Mouse (Mus musculus): ENCODE data around the gene Islr.

Gene Islr

GRCm38 (mm10) chr9:58197781-58198701 is 6.1 kb downstream of the Islr start:
- DNase-seq (ENCODE audit: inconsistent age in 2 of 2, low spot score in 1 of 2) = peak; percentile 57 to 86

- peak in 1 of 2 experiments; percentile 77 for DNase-seq (ENCODE audit: inconsistent age in 2 of 2, low spot score in 1 of 2)
These were observed 7.2 kb downstream of the Islr start for GRCm38 (mm10) chr9:58196610-58197567.

GRCm38 (mm10) chr9:58196141-58196540 is 8.0 kb downstream of the Islr start:
- no peak for DNase-seq (ENCODE audit: inconsistent age in 2 of 2, low spot score in 1 of 2)

GRCm38 (mm10) chr9:58195671-58196070 is 8.4 kb downstream of the Islr start:
- DNase-seq (ENCODE audit: inconsistent age in 2 of 2, low spot score in 1 of 2) = peak in 1 of 2 experiments; percentile 14

GRCm38 (mm10) chr9:58194222-58194621 is 9.9 kb downstream of the Islr start:
- DNase-seq (ENCODE audit: inconsistent age in 2 of 2, low spot score in 1 of 2) = no peak

- DNase-seq (ENCODE audit: inconsistent age in 2 of 2, low spot score in 1 of 2) = no peak
These were observed 19.6 kb downstream of the Islr start for GRCm38 (mm10) chr9:58184456-58184855.

- no peak for DNase-seq (ENCODE audit: inconsistent age in 2 of 2, low spot score in 1 of 2)
These were observed 24.7 kb downstream of the Islr start for GRCm38 (mm10) chr9:58179390-58179789.

- DNase-seq (ENCODE audit: inconsistent age in 2 of 2, low spot score in 1 of 2) = no peak
These were observed 26.9 kb downstream of the Islr start for GRCm38 (mm10) chr9:58177165-58177564.

GRCm38 (mm10) chr9:58175745-58176487 is 28.2 kb downstream of the Islr start:
- DNase-seq (ENCODE audit: inconsistent age in 2 of 2, low spot score in 1 of 2) = peak in 1 of 2 experiments; percentile 66

- DNase-seq (ENCODE audit: inconsistent age in 2 of 2, low spot score in 1 of 2) = peak in 1 of 2 experiments; percentile 29
These were observed 29.3 kb downstream of the Islr start for GRCm38 (mm10) chr9:58174818-58175251.

- no peak for DNase-seq (ENCODE audit: inconsistent age in 2 of 2, low spot score in 1 of 2)
These were observed 31.2 kb downstream of the Islr start for GRCm38 (mm10) chr9:58172863-58173262.

- DNase-seq (ENCODE audit: inconsistent age in 2 of 2, low spot score in 1 of 2) = no peak
These were observed 34.7 kb downstream of the Islr start for GRCm38 (mm10) chr9:58169426-58169825.

- DNase-seq (ENCODE audit: inconsistent age in 2 of 2, low spot score in 1 of 2) = no peak
These were observed 35.2 kb downstream of the Islr start for GRCm38 (mm10) chr9:58168880-58169279.

- DNase-seq (ENCODE audit: inconsistent age in 2 of 2, low spot score in 1 of 2) = no peak
These were observed 38.3 kb downstream of the Islr start for GRCm38 (mm10) chr9:58165779-58166178.

GRCm38 (mm10) chr9:58163146-58163545 is 41.0 kb downstream of the Islr start:
- DNase-seq (ENCODE audit: inconsistent age in 2 of 2, low spot score in 1 of 2) = peak; percentile 67 to 81

GRCm38 (mm10) chr9:58162173-58162572 is 41.9 kb downstream of the Islr start:
- DNase-seq (ENCODE audit: inconsistent age in 2 of 2, low spot score in 1 of 2) = no peak

GRCm38 (mm10) chr9:58160315-58160714 is 43.8 kb downstream of the Islr start:
- no peak for DNase-seq (ENCODE audit: inconsistent age in 2 of 2, low spot score in 1 of 2)

GRCm38 (mm10) chr9:58159855-58160254 is 44.3 kb downstream of the Islr start:
- no peak for DNase-seq (ENCODE audit: inconsistent age in 2 of 2, low spot score in 1 of 2)

GRCm38 (mm10) chr9:58158541-58159311 is 45.4 kb downstream of the Islr start:
- no peak for DNase-seq (ENCODE audit: inconsistent age in 2 of 2, low spot score in 1 of 2)

GRCm38 (mm10) chr9:58157838-58158237 is 46.3 kb downstream of the Islr start:
- no peak for DNase-seq (ENCODE audit: inconsistent age in 2 of 2, low spot score in 1 of 2)
